Mouse (Mus musculus) erythroblast, embryonic 14.5 days (primary cell): ENCODE data around the gene Dennd2a. TPM values are rescaled to one million over a fixed set of nuclear protein-coding genes. Genes with fewer than 3 reads are reported as not detected.

ENCODE experiments used
- H3K27me3 ChIP-seq: 2 replicates; pipeline ENCODE4 v1.6.1; 2012; ENCODE audit warnings: inconsistent platforms; ENCODE audit not compliant: control insufficient read depth
- H3K36me3 ChIP-seq: 2 replicates; pipeline ENCODE4 v1.6.1; 2012; ENCODE audit warnings: mild to moderate bottlenecking, inconsistent platforms; ENCODE audit not compliant: control insufficient read depth
- H3K4me1 ChIP-seq: 2 replicates; pipeline ENCODE4 v1.6.1; 2012; ENCODE audit warnings: inconsistent platforms; ENCODE audit not compliant: control insufficient read depth
- H3K4me3 ChIP-seq: replicated peaks from 2 replicates; pipeline ENCODE3; 2012; ENCODE audit warnings: moderate library complexity, mild to moderate bottlenecking, inconsistent platforms
- H3K9me3 ChIP-seq: 2 replicates; pipeline ENCODE4 v1.6.1; 2012; ENCODE audit warnings: low read length, inconsistent platforms, mixed read lengths; ENCODE audit not compliant: control insufficient read depth
- GATA1 ChIP-seq: IDR thresholded peaks from 2 replicates; pipeline ENCODE4 v1.6.1; 2012; ENCODE audit warnings: low read length, inconsistent platforms, mixed read lengths
- TAL1 ChIP-seq: IDR thresholded peaks from 3 replicates; pipeline ENCODE4 v1.6.1; 2012; ENCODE audit warnings: low read length, inconsistent platforms, mixed read lengths
- polyA plus RNA-seq: library from polyadenylated mRNA; stranded (reverse); fragments of >175 nt; gene quantifications from 2 replicates; pipeline ENCODE4 v1.2.3, GENCODE M21; 2012

The Dennd2a gene
- polyA plus RNA-seq, 1 experiment = not detected

- no peaks in the 10 kb centered on the region for H3K36me3 ChIP-seq
- H3K9me3 ChIP-seq = no peaks in the 10 kb centered on the region
- H3K27me3 ChIP-seq = peaks cover 18% of the 10 kb centered on the region
- TF ChIP-seq TAL1 (no peak), GATA1 (no peak)
- H3K4me1 ChIP-seq = no peaks in the 10 kb centered on the region; the same call in 1 of the 2 replicates
- no peak overlapping the region for H3K4me3 ChIP-seq
These were observed 14.8 kb downstream of the Dennd2a start for GRCm38 (mm10) chr6:39542631-39543597.

GRCm38 (mm10) chr6:39540563-39540962 is 17.1 kb downstream of the Dennd2a start:
- TF ChIP-seq TAL1 (no peak), GATA1 (no peak)
- Histone ChIP-seq H3K27me3 (peaks cover 19% of the 10 kb centered on the region), H3K4me3 (no peak overlapping the region), H3K4me1 (no peaks in the 10 kb centered on the region; the same call in 1 of the 2 replicates), H3K9me3 (no peaks in the 10 kb centered on the region), H3K36me3 (no peaks in the 10 kb centered on the region)

- no peaks in the 10 kb centered on the region for H3K36me3 ChIP-seq
- no peak overlapping the region for H3K4me3 ChIP-seq
- no peaks in the 10 kb centered on the region; the same call in 1 of the 2 replicates for H3K4me1 ChIP-seq
- TF ChIP-seq GATA1 = no peak
- TF ChIP-seq TAL1 = no peak
- H3K9me3 ChIP-seq = no peaks in the 10 kb centered on the region
- peaks cover 19% of the 10 kb centered on the region for H3K27me3 ChIP-seq
These were observed 17.9 kb downstream of the Dennd2a start for GRCm38 (mm10) chr6:39539679-39540155.

GRCm38 (mm10) chr6:39538227-39538626 is 19.4 kb downstream of the Dennd2a start:
- Histone ChIP-seq H3K36me3 (no peaks in the 10 kb centered on the region), H3K9me3 (no peaks in the 10 kb centered on the region), H3K4me1 (no peaks in the 10 kb centered on the region; the same call in 1 of the 2 replicates), H3K27me3 (peaks cover 19% of the 10 kb centered on the region), H3K4me3 (no peak overlapping the region)
- TF ChIP-seq GATA1 (no peak), TAL1 (no peak)

DNA sequence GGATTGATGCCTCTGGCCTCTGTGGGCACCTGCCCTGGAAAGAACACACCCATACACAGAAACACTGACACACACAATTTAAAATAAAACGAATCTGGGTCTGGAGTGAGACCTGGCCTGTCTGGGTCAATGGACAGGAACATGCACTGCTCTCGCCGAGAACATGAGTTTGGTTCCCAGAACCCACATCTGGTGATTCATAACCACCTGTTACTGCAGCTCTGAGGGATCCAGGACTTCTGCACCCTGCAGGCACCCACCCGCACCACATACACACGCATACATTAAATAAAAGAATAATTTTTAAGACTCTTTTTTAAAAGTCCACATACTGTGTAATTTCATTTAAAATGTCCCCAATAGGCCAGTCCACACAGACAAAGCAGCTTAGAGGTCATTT is 20.4 kb downstream of the Dennd2a start:
- H3K9me3 ChIP-seq = no peaks in the 10 kb centered on the region
- no peaks in the 10 kb centered on the region; the same call in 1 of the 2 replicates for H3K4me1 ChIP-seq
- H3K27me3 ChIP-seq = peaks cover 19% of the 10 kb centered on the region
- no peaks in the 10 kb centered on the region for H3K36me3 ChIP-seq
- TF ChIP-seq GATA1 (no peak), TAL1 (no peak)
- H3K4me3 ChIP-seq = no peak overlapping the region

DNA sequence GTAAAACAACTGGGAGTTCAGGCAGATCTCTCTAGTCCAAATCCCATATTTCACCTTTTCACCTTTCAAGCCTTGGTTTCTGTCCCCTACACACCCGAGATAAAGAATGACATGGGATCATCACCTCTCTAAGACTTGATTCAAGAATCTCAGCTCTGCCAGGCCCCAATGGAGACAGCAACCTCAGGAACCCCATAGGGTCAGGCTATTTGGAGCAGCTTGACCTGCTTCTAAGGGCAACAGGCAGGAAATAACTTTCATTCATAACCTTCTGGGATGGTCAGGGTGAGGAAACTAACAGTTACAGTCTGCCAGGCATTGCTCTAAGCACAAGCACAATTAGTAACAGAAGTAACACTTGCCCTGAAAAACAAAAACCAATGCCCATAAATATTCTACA is 21.0 kb downstream of the Dennd2a start:
- Histone ChIP-seq H3K27me3 (peaks cover 19% of the 10 kb centered on the region), H3K9me3 (no peaks in the 10 kb centered on the region), H3K4me1 (no peaks in the 10 kb centered on the region; the same call in 1 of the 2 replicates), H3K4me3 (no peak overlapping the region), H3K36me3 (no peaks in the 10 kb centered on the region)
- TF ChIP-seq GATA1 = no peak
- no peak for TF ChIP-seq TAL1

DNA sequence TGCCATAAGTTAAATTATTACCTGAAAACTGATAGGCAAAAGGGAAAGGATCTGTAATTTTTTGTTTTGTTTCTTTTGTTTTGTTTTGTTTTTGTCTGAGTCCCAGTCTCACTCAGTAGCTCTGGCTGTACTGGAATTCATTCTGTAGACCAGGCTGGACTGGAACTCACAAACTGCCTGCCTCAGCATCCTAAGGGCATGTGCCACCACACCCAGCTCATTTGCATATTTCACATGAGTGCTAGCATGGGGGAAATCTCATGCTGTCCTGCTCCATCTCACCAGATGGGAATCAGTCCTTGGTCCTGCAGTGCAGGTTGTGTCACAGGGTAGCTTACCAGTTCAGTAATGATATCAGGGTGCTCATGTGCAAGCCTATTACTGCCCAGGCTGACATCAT is 22.7 kb downstream of the Dennd2a start:
- H3K4me3 ChIP-seq = no peak overlapping the region
- no peaks in the 10 kb centered on the region for H3K36me3 ChIP-seq
- no peaks in the 10 kb centered on the region; the same call in 1 of the 2 replicates for H3K4me1 ChIP-seq
- H3K27me3 ChIP-seq = peaks cover 19% of the 10 kb centered on the region
- no peaks in the 10 kb centered on the region for H3K9me3 ChIP-seq
- TF ChIP-seq TAL1 = no peak
- TF ChIP-seq GATA1 = no peak

- Histone ChIP-seq H3K4me1 (no peaks in the 10 kb centered on the region), H3K27me3 (no peaks in the 10 kb centered on the region), H3K36me3 (no peaks in the 10 kb centered on the region), H3K9me3 (no peaks in the 10 kb centered on the region), H3K4me3 (no peak overlapping the region)
- TF ChIP-seq GATA1 (no peak), TAL1 (no peak)
These were observed 28.8 kb downstream of the Dennd2a start for GRCm38 (mm10) chr6:39528671-39529535.
